Mouse (Mus musculus) heart, adult 2 months (tissue): Measurements from ENCODE around the gene Rhox6.

Experiments used
- CTCF ChIP-seq: fragments of 200-600 bp; IDR thresholded peaks from 2 replicates; pipeline ENCODE4 v1.8.1; 2022; ENCODE audit warnings: antibody characterized with exemption, mild to moderate bottlenecking, moderate library complexity
- EP300 ChIP-seq: fragments of 200-500 bp; IDR thresholded peaks from 2 replicates; pipeline ENCODE4 v1.6.1; 2011; ENCODE audit warnings: low read depth, low read length, control low read depth; ENCODE audit not compliant: insufficient read depth
- POLR2A ChIP-seq: fragments of 200-500 bp; IDR thresholded peaks from 2 replicates; pipeline ENCODE4 v1.6.1; 2011; ENCODE audit warnings: mild to moderate bottlenecking, low read depth, low read length, control low read depth; ENCODE audit not compliant: insufficient read depth

GRCm38 (mm10) chrX:37815665-37816064 is 11.0 kb upstream of the Rhox6 start:
- TF ChIP-seq CTCF (no peak), POLR2A (no peak), EP300 (no peak)
